Mouse (Mus musculus) spleen, adult 2 months (tissue): Measurements from ENCODE around the gene Edil3.

ENCODE experiments used
- CTCF ChIP-seq: fragments of 200-500 bp; IDR thresholded peaks from 2 replicates; pipeline ENCODE4 v1.5.1; 2011; ENCODE audit warnings: mild to moderate bottlenecking, inconsistent platforms; ENCODE audit not compliant: insufficient read depth, insufficient read length, insufficient replicate concordance; ENCODE audit errors: extremely low read depth
- POLR2A ChIP-seq: fragments of 200-500 bp; IDR thresholded peaks from 2 replicates; pipeline ENCODE4 v1.6.1; 2011; ENCODE audit warnings: low read depth, low read length, inconsistent platforms

- TF ChIP-seq CTCF = no peak
- TF ChIP-seq POLR2A = no peak
Measured at GRCm38 (mm10) chr13:89175154-89175553, 353.9 kb downstream of the Edil3 start.
